Mouse (Mus musculus) urinary bladder, postnatal 14 days (tissue): ENCODE measurements around the gene Polrmt.

Source experiments
- DNase-seq: peaks from one replicate; pipeline ENCODE4 v3.0.0; 2021; ENCODE audit warnings: low spot score

The Polrmt gene

DNA sequence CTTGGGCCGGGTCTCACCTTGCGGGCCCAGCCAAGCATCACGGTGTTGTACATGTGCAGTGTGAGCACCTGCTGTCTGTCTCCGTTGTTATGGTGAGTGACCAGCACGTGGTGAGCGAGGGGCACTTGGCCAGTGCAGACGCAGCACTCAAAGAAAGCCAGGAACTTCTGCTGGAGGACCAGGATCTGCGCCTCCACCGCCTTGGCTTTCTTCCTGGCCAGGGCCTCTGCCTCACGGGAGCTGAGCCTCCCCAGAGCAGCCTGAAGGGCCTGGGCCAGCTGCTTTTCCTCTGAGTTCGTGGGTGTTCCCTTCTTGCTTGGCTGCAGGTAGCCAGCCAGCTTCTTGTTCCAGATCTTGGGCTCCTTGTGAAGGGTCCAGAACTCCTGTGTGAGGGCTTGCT lies 3.2 kb downstream of the Polrmt start:
- DNase-seq, result no peak

DNA sequence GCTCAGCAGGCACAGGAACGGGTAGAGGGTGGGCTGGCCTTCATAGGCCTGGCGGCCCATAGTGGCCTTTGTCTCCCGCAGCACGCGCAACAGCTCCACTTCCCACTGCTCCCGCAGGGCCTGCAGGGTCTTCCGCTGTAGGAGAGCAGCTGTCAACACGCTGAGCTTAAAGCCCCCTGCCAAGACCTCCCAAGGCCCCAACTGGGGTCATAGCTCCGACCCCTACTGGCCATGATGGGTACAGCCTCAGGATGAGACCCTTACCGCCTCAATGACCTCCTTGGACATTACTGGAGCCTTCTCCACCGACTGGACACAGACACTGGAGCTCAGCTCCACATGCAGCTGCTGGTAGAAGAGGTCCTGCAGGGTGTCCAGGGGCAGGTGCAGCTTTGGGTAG lies 5.5 kb downstream of the Polrmt start:
- DNase-seq, result no peak

DNA sequence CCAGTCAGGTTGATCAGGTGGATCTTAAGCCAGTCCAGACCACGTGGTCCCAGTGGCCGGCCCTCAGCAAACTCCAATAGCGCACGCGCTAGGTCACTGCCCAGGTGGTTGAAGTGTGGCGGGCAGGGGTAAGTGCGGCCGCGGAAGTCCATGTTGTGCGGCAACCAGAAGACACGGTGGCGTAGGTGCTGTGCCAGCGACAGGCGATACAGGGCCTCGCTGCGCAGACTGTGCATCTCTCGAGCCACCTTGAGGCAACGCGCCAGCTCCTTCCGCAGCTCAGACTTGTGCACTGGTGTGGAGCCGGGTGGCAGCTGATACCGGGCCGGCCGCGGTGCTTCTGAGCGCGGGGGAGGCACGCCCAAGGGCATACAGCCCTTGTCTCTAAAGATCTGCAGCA lies 7.1 kb downstream of the Polrmt start:
- no peak for DNase-seq

DNA sequence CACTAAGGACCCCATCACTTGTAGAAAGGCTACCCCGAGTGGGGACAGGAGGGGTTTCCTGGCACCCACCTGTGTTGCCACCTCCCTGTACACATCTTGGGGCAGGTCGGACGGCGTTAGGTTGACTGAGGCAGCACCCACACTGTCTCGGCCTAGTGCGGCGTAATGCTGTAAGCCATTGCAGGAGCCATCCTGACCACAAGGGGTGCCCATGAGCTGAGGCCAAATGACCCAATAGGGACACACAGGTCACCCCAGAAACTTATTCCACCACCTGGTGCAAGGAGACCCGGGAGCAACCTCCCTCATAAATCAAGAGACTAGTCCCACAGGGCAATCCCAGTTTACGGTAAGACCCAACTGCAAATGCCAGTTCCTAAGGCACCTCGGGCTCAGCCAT lies 8.1 kb downstream of the Polrmt start:
- no peak for DNase-seq

DNA sequence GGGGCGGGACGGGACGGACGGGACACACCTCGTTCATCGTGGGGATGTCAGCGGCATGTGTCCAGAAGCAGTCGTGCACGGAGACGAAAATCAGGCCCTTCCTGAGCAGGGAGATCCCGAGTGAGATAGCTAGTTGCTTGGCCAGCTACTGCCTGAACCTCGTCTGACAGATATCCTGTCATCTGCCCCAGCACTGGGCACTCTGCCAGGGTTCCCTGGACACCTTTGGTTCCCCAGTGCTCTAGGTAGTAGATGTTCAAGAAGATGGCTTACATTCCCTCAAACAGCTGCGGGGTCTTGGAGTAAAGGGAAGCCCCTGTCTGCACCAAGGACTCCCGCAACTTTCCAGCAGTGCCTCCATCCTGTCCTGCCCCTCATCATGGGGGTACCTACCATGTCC lies 9.7 kb downstream of the Polrmt start:
- peak; percentile 44 for DNase-seq

DNA sequence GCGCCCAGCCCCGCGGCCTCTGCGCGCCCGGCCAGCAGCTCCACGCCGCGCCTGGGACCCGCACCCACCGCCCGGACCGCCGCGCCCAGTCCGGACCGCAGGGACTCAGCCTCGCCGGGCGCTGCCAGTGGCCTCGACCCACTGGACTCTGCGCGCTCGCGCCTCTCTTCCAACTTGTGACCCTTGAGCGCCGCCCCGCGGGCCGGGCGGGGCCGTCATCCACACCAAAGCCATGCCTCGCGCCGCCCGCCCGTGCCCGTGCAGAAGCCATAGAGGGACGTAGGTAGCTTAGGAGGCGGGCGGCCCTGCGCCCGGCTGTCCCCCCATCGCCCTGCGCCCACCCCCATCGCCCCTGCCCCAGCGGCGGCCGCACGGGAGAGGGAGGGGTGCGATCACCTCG lies 11.0 kb downstream of the Polrmt start:
- DNase-seq, result no peak

DNA sequence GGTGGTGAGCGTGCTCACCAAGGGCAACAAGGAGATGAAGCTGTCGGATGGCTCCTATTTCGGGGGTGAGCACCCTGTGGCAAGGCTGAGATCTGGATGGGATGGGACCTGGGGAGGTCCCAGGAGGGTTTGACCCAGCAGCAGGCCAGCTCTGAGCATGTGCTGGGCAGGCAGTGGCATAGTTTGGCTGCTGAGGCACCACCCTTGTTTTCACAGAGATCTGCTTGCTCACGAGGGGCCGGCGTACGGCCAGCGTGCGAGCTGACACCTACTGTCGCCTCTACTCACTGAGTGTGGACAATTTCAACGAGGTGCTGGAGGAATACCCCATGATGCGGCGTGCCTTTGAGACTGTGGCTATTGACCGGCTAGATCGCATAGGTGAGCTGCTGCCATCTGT lies 12.5 kb downstream of the Polrmt start:
- no peak for DNase-seq

DNA sequence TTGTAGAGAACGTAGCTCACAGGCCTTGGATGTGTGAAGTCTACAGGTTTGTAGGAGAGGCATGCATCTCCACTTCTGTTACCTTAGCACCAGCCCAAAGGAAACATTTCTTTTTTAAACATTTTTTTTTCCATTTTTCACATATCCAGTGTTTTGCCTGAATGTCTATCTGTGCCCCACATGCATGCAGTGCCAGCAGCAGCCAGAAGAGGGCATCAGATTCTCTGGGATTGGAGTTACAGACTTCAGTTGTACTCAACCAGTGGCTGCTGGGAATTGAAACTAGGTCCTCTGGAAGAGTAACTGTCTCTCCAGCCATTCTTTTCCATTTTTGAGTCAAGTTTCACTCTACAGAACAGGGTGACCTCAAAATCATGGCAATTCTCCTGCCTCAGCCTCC lies 13.9 kb downstream of the Polrmt start:
- DNase-seq, result no peak

DNA sequence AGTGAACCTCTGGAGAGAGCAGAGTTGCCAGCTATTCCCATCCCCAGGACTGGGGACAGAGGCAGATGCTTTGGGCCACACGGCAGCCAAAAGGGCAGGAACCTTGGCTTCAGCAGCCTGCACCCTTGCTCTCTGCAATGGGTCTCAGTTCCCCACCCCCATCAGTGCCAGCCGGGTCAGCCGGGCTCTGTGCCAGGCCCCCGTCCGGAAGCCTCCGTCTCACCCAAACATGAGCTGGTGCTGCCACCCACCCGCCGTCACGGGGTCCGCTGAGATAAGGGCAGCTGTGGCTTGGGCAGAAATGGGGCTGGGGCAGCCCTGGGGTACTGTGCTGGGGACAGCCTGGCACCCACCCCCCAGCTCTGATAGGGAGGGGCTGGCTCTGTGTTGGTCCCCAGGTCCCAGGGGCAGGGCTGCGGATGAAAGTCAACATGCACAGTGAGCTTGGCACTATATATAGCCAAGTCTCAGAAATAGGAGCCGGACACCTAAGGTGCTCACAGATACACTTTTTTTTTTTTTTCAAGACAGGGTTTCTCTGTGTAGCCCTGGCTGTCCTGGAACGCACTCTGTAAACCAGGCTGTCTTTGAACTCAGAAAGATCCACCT lies 16.9 kb downstream of the Polrmt start:
- no peak for DNase-seq

DNA sequence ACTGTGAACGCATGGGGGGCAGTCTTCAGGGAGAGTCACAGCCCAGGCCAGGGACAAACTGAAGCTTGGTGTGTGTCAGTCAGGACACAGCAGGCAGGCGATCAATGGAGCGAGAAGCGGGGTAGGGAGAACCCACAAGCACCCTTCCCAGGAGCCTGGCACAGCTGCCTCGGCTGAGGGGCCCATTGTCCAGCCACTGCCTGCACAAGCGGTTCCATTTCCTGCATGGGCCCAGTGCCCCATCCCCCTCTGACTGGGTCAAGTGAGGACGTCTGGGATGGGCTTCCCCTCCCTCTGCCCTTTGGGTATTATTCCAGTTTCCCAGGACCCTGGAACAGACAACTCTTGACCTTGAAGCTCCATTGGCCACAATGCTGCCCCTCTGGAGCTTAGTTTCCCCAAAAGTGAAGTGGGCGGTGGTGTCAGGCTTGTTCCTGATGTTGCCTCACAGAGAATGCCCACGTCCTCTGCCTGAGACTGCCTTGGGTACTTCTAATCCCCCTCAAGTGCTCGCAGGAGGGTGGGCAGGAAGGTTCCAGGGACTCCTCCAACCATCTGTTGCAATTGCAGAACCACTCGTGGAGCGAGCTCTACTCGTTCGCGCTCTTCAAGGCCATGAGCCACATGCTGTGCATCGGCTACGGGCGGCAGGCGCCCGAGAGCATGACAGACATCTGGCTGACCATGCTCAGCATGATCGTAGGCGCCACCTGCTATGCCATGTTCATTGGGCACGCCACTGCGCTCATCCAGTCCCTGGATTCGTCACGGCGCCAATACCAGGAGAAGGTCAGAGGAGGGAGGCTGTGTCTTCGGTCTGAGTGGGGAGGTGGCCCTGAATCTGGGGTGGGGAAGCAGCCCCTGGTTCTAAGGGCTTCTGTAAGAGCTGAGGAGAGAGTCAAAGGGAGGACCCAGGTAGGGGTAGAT lies 17.8 kb downstream of the Polrmt start:
- DNase-seq, result no peak

DNA sequence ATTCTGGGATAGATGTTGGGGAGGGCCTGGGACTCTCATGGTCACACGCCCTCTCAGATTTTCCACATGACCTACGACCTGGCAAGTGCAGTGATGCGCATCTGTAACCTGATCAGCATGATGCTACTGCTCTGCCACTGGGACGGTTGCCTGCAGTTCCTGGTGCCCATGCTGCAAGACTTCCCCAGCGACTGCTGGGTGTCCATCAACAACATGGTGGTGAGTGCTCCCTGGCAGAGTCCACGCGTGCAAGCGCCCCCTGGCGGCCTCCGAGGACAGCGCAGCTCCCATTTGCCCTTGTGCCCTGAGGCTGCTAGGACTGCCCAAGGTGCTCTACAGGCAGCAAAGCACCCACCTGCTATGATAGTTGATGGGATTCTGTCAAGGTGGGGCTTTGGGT lies 20.3 kb downstream of the Polrmt start:
- DNase-seq, result peak; percentile 42

DNA sequence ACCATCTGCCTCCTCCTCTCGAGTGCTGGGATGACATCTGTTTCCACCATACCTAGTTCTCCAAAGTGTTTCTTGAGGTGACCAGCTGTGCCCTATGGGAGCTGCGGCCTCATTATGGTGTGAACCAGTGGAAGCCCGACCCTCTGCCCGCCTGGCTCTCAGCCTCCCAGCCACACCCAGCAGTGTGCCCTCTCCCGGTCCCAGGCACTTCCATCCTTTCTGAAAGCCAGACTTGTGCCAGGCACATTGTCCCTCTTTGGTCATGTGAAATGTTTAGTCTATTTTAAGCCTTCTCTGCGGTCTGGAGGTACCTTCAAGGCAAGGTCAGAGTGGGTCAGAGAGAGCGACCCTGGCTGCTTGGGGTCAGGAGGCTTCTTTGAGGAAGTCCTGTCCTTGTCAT lies 22.7 kb downstream of the Polrmt start:
- no peak for DNase-seq

DNA sequence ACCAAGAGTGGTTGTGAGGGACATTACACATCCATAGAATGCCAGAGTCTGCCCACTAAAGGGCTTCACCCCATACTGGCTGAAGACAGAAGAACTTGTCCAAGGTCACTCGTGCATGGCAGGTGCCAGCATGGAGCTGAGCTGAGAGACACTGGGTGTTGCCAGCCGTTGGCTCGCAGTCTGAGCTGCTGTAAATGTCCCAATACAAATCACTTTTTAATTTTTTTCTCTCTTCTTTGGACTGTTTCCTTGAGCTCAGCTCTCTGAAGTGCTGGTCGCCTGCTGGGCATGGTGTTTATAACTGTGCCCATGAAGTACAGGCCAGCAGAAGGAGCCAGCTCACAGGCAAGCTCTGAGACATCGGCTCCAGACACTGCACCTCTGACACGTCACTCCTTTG lies 23.3 kb downstream of the Polrmt start:
- no peak for DNase-seq

DNA sequence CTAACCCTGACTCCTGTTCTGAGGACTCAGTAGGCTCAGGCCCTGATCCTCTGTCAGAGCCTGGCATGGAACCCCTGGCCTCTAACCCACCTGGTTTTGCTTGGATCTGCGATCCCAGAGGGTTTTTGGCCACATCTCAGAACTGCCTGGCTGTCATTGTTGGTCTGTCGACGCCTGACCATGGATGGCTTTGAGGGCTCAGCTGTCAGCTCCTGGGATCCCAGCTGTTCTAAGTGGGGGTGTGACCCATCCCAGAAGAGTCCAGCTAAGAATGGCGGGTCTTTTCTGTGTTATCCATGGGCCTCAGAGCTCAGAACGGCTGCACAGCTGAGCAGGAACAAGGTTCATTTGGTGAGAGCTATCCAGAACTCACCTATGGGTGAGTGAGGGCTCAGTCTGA lies 25.3 kb downstream of the Polrmt start:
- no peak for DNase-seq

DNA sequence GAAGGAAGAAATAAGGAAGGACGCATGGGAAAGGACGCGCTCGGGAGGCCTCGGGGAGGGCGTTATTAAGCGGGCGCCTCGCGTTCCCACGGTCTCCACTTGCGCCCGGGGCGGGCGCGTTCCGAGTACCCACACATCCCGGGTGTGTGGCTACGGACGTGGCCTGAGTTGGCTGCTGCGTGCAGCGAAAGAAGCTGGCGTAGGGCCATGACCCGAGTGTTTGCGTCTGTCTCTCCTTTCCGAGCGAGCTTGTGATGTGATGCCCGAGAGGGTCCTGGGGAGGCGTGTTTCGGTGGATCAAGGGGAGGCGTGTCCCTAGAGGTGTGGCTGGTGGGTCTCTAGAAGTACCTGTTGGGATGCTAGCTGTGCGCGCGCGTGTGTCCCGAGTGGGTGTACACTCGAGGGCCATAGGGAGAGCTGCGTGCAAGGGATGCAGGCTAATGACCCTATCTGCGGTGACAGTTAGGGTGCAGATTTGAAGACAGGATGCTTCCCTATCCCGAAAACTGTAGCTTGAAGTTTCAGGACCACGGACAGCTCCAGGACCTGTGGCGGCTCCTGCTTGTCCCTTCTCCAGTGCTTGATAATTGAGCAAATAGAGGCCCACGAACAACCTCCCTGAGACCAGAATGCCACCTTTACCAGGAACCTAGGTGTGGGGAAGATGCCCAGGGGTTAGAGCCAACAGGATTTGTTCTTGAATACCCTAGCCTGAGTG lies 28.6 kb downstream of the Polrmt start:
- peak; percentile 78 for DNase-seq

DNA sequence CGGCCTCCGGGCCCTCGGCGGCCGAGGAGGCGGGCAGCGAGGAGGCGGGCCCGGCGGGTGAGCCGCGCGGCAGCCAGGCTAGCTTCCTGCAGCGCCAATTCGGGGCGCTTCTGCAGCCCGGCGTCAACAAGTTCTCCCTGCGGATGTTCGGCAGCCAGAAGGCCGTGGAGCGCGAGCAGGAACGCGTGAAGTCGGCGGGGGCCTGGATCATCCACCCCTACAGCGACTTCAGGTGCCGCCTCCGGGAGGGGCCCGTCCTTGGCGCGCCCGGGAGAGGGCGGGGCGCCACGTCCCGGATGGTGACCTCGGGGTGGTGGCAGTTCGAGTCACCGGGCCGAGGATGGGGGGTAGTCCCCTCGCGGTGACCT lies 29.4 kb downstream of the Polrmt start:
- no peak for DNase-seq

DNA sequence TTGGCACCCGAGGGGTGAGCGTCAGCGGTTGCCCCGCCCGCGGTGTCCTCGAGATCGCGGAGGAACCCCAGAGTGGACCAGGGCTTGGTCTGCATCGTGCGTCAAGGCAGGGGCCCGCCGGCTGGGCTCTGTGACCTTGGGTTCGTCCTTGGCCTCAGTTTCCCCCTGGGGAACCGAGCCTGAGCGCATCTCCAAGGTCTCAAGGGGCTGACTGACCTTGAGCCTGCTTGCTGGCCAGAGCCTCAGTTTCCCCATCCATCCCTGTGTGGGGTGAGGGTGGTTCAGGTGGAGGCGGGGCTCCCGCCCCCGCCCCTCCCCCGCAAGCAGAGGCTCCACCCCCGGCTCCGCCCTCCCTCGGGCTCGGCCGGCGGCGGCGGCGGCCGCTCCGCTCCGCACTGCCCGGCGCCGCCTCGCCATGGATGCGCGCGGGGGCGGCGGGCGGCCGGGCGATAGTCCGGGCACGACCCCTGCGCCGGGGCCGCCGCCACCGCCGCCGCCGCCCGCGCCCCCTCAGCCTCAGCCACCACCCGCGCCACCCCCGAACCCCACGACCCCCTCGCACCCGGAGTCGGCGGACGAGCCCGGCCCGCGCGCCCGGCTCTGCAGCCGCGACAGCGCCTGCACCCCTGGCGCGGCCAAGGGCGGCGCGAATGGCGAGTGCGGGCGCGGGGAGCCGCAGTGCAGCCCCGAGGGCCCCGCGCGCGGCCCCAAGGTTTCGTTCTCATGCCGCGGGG lies 30.0 kb downstream of the Polrmt start, which contains the start of gene Hcn2:
Gene Hcn2, plus strand, starts transcription at position 381 of the 734 bp plus-strand sequence.
- no peak for DNase-seq

DNA sequence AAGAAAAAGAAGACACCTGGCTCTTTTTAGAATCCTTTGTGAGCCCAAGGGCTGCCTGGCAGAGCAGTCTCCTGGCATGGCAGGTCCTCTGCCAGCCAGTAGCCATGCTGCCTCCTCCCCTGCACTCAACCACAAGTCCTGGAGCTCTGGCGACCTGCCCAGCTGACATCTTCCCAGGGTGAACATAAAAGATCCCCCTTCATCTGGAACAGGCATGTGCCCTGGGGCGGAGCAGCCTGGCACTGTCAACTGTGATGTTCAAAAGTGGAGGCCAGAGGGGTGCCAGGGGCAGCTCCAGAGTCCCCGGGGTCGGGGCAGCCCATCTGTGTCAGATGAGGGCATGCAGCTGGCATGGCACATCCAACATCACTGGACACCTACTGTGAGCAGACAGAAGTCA lies 31.4 kb downstream of the Polrmt start:
- DNase-seq, result no peak

DNA sequence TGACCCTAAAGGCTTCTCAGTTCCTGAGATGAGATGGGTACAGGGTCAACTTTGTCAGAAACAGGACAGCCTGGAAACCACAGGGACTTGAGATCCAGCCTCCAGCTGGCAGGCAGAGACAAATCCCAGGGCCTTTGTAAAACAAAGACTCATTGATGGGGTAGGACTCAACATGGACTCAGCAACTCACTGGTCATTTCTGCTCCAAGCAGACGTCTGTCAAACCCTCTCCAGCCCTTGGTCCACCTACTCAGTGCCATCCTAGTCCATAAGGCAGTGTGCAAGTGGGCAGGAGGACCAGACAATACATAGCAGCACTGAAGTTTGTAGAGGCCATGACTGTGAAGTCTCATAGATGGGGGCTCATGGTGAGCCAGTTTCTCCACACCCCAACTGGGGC lies 33.2 kb downstream of the Polrmt start:
- no peak for DNase-seq

DNA sequence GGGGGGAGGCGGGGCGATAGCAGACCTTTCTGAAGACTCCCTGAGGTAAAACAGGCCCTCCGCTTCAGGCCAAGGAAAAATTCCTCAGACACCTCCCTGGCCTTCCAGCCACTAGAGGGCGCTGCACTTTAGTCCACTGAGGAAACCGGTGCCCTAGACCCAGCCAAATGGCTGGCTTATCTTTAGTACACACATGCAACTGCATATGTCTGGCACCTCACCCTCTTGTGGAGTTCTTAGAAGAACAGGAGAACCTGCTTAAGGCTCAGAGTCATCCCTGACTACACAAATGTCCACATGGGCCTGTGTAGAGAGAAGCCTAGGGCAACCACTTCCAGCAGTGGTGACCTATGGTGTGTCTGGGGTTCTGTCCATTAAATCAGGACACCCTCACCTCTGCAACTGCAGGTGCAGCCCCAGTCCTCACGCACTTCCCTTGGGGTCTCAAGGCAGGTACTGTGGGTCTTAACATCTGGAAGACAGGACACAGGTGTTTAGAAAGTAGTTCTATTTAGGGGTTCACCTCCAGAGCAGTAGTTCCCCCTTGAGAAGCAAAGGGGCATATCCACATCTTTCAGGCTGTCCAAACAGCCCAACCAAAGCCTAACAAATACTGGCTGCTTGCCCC lies 33.8 kb downstream of the Polrmt start:
- DNase-seq, result peak; percentile 83

DNA sequence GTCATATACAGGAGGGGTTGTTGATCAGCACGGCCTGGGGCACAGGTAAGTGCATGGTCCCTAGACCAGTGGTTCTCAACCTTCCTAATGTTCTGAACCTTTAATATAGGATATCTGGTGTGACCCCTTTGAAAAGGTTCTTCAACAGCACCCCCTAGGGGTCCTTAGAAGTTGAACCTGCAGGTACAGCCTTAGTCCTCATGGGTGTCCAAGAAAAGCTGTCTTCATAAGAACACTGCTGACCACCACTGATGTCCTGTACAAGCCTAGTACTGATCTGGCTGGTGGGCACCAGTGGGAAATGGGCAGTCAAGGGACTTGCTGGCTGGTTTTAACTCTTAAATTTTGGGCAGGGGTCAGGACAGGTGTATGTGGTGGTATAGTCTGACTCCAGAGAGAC lies 34.4 kb downstream of the Polrmt start:
- DNase-seq, result no peak

DNA sequence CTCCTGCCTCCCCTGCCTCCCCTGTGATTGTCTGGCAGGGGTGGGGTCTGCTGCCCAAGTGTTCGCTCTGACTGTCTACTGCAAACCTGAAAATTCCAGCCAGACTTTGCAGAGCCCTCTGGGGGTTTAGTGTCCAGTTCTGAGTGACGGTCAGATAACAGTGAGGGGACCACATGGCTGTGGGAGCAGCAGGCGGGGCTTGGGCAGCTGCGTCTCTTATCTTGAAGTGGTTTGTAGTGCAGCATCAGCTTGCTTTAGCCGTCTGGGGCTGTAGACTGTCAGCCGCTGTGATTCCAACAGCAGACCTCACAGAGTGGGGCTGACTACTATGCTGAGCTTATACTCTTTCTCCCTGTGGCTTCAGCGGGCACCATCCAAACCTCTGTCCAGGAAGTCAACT lies 37.1 kb downstream of the Polrmt start:
- DNase-seq, result no peak
